Mouse (Mus musculus) macrophage (primary cell): ENCODE measurements around the gene Gm49388. TPM values are rescaled to one million over a fixed set of nuclear protein-coding genes. Genes with fewer than 3 reads are reported as not detected.

Experiments
- polyA plus RNA-seq: library from polyadenylated mRNA; stranded (reverse); fragments of 250-400 nt; gene quantifications from 3 replicates; pipeline ENCODE4 v1.2.4, GENCODE M21; 2018; ENCODE audit warnings: inconsistent platforms

The Gm49388 gene
- polyA plus RNA-seq, 1 experiment from 2014 or later = 3.2 TPM

Other genes starting within 250 kb of the Gm49388 start
- gene Tmem265, start 224.2 kb upstream of the Gm49388 start, polyA plus RNA-seq = not detected in 3 replicates
- 23.8 to 33.8 TPM (median 26.9 TPM) in 3 replicates for gene Phkg2, start 212.3 kb upstream of the Gm49388 start, polyA plus RNA-seq
- 0.72 to 3.0 TPM (median 2.9 TPM) in 3 replicates for gene Ccdc189, start 197.0 kb upstream of the Gm49388 start, polyA plus RNA-seq
- gene Rnf40, start 196.8 kb upstream of the Gm49388 start, polyA plus RNA-seq = 27.1 to 29.6 TPM (median 28.3 TPM) in 3 replicates
- 5.9 to 11.5 TPM (median 8.2 TPM) in 3 replicates for gene Zfp629, start 169.8 kb upstream of the Gm49388 start, polyA plus RNA-seq
- 16.0 to 37.5 TPM (median 23.3 TPM) in 3 replicates for gene Bcl7c, start 76.7 kb upstream of the Gm49388 start, polyA plus RNA-seq
- not detected in 3 replicates for gene Ctf1, start 72.9 kb upstream of the Gm49388 start, polyA plus RNA-seq
- not detected in 3 replicates for gene Ctf2, start 53.4 kb upstream of the Gm49388 start, polyA plus RNA-seq
- 4.9 to 11.8 TPM (median 5.8 TPM) in 3 replicates for gene Fbxl19, start 41.1 kb upstream of the Gm49388 start, polyA plus RNA-seq
- 31.3 to 38.6 TPM (median 33.4 TPM) in 3 replicates for gene Orai3, start 15.8 kb upstream of the Gm49388 start, polyA plus RNA-seq
- gene Setd1a, start 8.9 kb upstream of the Gm49388 start, polyA plus RNA-seq = 11.6 to 14.1 TPM (median 12.7 TPM) in 3 replicates
- 14.9 to 55.1 TPM (median 55.0 TPM) in 3 replicates for gene Hsd3b7, start 15.0 kb downstream of the Gm49388 start, polyA plus RNA-seq
- gene Stx4a, start 38.7 kb downstream of the Gm49388 start, polyA plus RNA-seq = 150 to 165 TPM (median 155 TPM) in 3 replicates
- 0.05 to 0.09 TPM in 2 of 3 replicates, not detected in the other for gene Stx1b, start 38.9 kb downstream of the Gm49388 start, polyA plus RNA-seq
- gene Zfp646, start 90.6 kb downstream of the Gm49388 start, polyA plus RNA-seq = 14.9 to 18.4 TPM (median 16.3 TPM) in 3 replicates
- gene Zfp668, start 91.2 kb downstream of the Gm49388 start, polyA plus RNA-seq = 3.2 to 5.8 TPM (median 4.7 TPM) in 3 replicates
- 0.13 TPM in 1 of 3 replicates, not detected in the others for gene Prss53, start 105.4 kb downstream of the Gm49388 start, polyA plus RNA-seq
- not detected in 3 replicates for gene Gm21974, start 109.8 kb downstream of the Gm49388 start, polyA plus RNA-seq
- 38.2 to 42.7 TPM (median 41.1 TPM) in 3 replicates for gene Vkorc1, start 110.0 kb downstream of the Gm49388 start, polyA plus RNA-seq
- 30.8 to 48.5 TPM (median 38.0 TPM) in 3 replicates for gene Bckdk, start 118.5 kb downstream of the Gm49388 start, polyA plus RNA-seq
- 10.6 to 18.6 TPM (median 16.3 TPM) in 3 replicates for gene Kat8, start 126.9 kb downstream of the Gm49388 start, polyA plus RNA-seq
- not detected in 3 replicates for gene Prss8, start 144.5 kb downstream of the Gm49388 start, polyA plus RNA-seq
- 1.0 to 1.7 TPM (median 1.2 TPM) in 3 replicates for gene Prss36, start 161.1 kb downstream of the Gm49388 start, polyA plus RNA-seq
- gene Fus, start 181.8 kb downstream of the Gm49388 start, polyA plus RNA-seq = 187 to 395 TPM (median 346 TPM) in 3 replicates
- gene Pycard, start 208.3 kb downstream of the Gm49388 start, polyA plus RNA-seq = 19.6 to 111 TPM (median 82.3 TPM) in 3 replicates
- not detected in 3 replicates for gene Trim72, start 218.3 kb downstream of the Gm49388 start, polyA plus RNA-seq